Mouse (Mus musculus) liver, adult 2 months (tissue): ENCODE results near the gene Hist1h1t. TPM values are rescaled to one million over a fixed set of nuclear protein-coding genes. Genes with fewer than 3 reads are reported as not detected.
"Not testable (repeated sequence)": the region's sequence is repeated elsewhere in the genome, so short reads cannot be mapped to it uniquely, and the experiment has no call there.

Source experiments
- DNase-seq: peaks from one replicate; pipeline ENCODE4 v3.0.0-alpha.2; 2011; ENCODE audit warnings: low read depth, low spot score; ENCODE audit errors: extremely low read depth
- H3K27ac ChIP-seq: fragments of 200-500 bp; replicated peaks from 2 replicates; pipeline ENCODE4 v1.5.1; 2012; ENCODE audit warnings: low read depth, mild to moderate bottlenecking, control low read depth, inconsistent platforms, low read length; ENCODE audit not compliant: insufficient read depth
- H3K27me3 ChIP-seq: fragments of 200-500 bp; 2 replicates; pipeline ENCODE4 v1.6.1; 2012; ENCODE audit warnings: mild to moderate bottlenecking, moderate library complexity, low read length, inconsistent platforms; ENCODE audit not compliant: control insufficient read depth, insufficient read depth
- H3K36me3 ChIP-seq: fragments of 200-500 bp; 2 replicates; pipeline ENCODE4 v1.6.1; 2012; ENCODE audit warnings: low read length, inconsistent platforms; ENCODE audit not compliant: control insufficient read depth, insufficient read depth
- H3K4me1 ChIP-seq: fragments of 200-500 bp; 2 replicates; pipeline ENCODE4 v1.6.1; 2011; ENCODE audit warnings: low read length; ENCODE audit not compliant: control insufficient read depth, insufficient read depth
- H3K4me3 ChIP-seq: fragments of 200-500 bp; 2 replicates; pipeline ENCODE4 v1.5.1; 2011; ENCODE audit warnings: low read depth, mild to moderate bottlenecking, control low read depth, low read length, moderate library complexity; ENCODE audit not compliant: insufficient read depth
- H3K79me2 ChIP-seq: fragments of 200-500 bp; 2 replicates; pipeline ENCODE4 v1.6.1; 2012; ENCODE audit warnings: inconsistent platforms, mild to moderate bottlenecking, low read length, moderate library complexity; ENCODE audit not compliant: control insufficient read depth, insufficient read depth
- H3K9ac ChIP-seq: fragments of 200-500 bp; 2 replicates; pipeline ENCODE4 v1.6.1; 2012; ENCODE audit warnings: low read depth, mild to moderate bottlenecking, control low read depth, inconsistent platforms, low read length
- CTCF ChIP-seq: fragments of 200-500 bp; IDR thresholded peaks from 2 replicates; pipeline ENCODE4 v1.5.1; 2011; ENCODE audit warnings: low read depth, low read length, control low read depth
- POLR2A ChIP-seq: fragments of 200-500 bp; IDR thresholded peaks from 2 replicates; pipeline ENCODE4 v1.6.1; 2011; ENCODE audit warnings: low read length, control low read depth; ENCODE audit not compliant: insufficient read depth; ENCODE audit errors: extremely low read depth
- WGBS: fragments of 180-500 bp; shearing (Covaris S2); methylation state at CpG from one replicate; pipeline ENCODE4 v1.1.7; 2018; 5-methylcytosine and 5-hydroxymethylcytosine counted together
- polyA plus RNA-seq: library from polyadenylated mRNA; depleted of rRNA; stranded (reverse); fragments of >200 nt; gene quantifications from 2 replicates; pipeline ENCODE4 v1.2.3, GENCODE M21; 2012
- total RNA-seq: library from RNA; depleted of rRNA; stranded (reverse); fragments of >200 nt; gene quantifications from 2 replicates; pipeline ENCODE4 v1.2.3, GENCODE M21; 2014

The Hist1h1t gene
- total and polyA plus RNA-seq, 2 experiments: not detected

DNA sequence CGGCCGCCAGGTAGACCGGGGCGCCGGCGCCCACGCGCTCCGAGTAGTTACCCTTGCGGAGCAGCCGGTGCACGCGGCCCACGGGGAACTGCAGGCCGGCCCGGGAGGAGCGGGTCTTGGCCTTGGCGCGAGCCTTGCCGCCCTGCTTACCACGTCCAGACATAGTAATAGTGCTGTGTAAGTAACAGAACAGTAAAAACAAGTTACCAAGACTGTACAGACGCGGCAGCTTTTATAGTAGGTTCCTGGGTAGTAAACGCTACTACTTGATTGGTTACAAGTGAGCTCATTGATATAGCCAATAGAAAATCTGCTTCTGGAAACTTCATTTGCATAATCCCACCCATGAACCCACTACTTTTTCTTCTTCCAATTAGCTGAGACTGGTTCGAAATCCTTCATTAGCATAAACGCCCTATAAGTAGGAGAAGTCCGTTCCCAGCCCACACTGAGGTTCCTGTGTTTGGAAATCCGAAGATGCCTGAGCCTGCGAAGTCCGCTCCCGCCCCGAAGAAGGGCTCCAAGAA, 11.8 kb upstream of the Hist1h1t start, which contains the start of the genes Hist1h2ac and Hist1h2bc:
TSS of gene Hist1h2ac (minus strand) at position 194 of the 527 bp plus-strand sequence.
TSS of gene Hist1h2bc (plus strand) at position 445 of the 527 bp plus-strand sequence.
- TF ChIP-seq POLR2A (0 out of 2 replicates have a peak, but pooled peaks have one; percentile 28), CTCF (no peak)
- H3K27ac ChIP-seq: peak within 1 kb of the TSS; percentile 85
- H3K79me2 ChIP-seq: no peaks in the 10 kb centered on the region
- peak; percentile 100 for DNase-seq
- no peaks in the 10 kb centered on the region for H3K27me3 ChIP-seq
- WGBS: under 1% methylated on average over 31 of the region's 32 CpGs
- peaks cover 13% of the 10 kb centered on the region; the same call in 1 of the 2 replicates for H3K4me1 ChIP-seq
- H3K4me3 ChIP-seq: peak within 1 kb of the TSS; percentile 89
- H3K36me3 ChIP-seq: no peaks in the 10 kb centered on the region
- peak within 1 kb of the TSS; percentile 87 for H3K9ac ChIP-seq

DNA sequence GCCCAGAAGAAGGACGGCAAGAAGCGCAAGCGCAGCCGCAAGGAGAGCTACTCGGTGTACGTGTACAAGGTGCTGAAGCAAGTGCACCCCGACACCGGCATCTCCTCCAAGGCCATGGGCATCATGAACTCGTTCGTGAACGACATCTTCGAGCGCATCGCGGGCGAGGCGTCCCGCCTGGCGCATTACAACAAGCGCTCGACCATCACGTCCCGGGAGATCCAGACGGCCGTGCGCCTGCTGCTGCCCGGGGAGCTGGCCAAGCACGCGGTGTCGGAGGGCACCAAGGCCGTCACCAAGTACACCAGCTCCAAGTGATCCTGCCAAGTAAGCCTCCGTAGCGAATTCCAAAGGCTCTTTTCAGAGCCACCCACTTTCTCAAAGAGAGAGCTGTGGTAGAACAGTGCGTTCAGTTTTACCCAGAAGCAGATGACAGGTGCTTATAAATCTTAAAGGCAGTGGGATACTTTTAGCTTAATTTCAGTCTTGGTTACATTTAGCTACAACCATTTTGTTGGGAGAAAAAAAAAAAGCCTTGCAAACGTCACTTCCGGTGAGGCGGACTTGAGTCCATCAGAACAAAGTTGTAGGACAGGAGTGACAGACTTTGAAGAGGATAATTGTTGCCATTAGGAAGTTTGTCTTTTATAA, 11.2 kb upstream of the Hist1h1t start:
- not testable (repeated sequence) for H3K36me3 ChIP-seq, H3K27me3 ChIP-seq, H3K79me2 ChIP-seq
- peaks cover 13% of the 10 kb centered on the region; the same call in 1 of the 2 replicates for H3K4me1 ChIP-seq
- H3K9ac ChIP-seq: peak overlapping the region; percentile 80
- under 1% methylated on average over 15 of the region's 37 CpGs for WGBS
- 0 out of 2 replicates have a peak, but pooled peaks have one; percentile 0 for TF ChIP-seq POLR2A
- H3K27ac ChIP-seq: peak overlapping the region; percentile 85
- peak overlapping the region; percentile 80 for H3K4me3 ChIP-seq
- DNase-seq: peak; percentile 81

DNA sequence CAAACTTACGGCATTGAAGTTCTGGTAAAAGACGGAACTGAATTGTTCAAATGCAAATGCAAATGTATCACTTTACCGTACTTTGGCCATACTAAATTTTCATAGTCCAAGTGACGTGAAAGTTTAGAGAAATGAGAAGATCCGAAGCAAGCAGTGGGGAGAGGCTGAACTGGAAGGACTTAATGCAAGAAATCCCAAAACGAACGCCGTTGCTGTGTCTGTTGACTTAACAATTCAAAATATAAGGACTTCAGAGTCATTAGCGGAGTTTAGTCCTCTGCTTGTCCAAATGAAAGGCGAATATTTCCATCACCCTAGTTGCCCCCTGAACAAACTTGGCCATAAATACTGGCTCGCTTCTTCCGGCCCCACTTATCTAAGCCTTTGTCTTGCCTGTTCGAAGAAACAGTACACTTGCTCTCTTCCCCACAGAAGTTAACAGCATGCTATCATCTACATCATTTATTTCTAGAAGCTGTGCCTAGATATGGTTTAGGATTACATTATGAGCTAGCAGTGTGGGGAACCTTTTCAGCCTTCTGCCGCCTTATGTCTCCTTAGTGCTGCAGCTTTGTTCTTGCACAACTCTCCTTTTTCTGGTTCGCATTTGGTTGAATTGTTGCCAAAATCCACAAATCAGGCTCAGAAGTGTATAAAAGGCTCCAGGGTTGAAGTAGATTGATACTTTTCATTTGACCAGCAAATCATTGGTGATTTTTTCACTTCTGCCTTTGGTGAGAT, 10.3 kb upstream of the Hist1h1t start:
- under 1% methylated on average over 15 of the region's 15 CpGs for WGBS
- peak overlapping the region; percentile 73 for H3K27ac ChIP-seq
- H3K4me3 ChIP-seq: peak overlapping the region; percentile 80
- no peaks in the 10 kb centered on the region for H3K36me3 ChIP-seq
- DNase-seq: peak; percentile 88
- no peak for TF ChIP-seq CTCF
- no peak for TF ChIP-seq POLR2A
- peaks cover 7% of the 10 kb centered on the region; the same call in 1 of the 2 replicates for H3K79me2 ChIP-seq
- no peaks in the 10 kb centered on the region for H3K27me3 ChIP-seq
- H3K9ac ChIP-seq: peak overlapping the region; percentile 84
- peaks cover 15% of the 10 kb centered on the region; the same call in 1 of the 2 replicates for H3K4me1 ChIP-seq

DNA sequence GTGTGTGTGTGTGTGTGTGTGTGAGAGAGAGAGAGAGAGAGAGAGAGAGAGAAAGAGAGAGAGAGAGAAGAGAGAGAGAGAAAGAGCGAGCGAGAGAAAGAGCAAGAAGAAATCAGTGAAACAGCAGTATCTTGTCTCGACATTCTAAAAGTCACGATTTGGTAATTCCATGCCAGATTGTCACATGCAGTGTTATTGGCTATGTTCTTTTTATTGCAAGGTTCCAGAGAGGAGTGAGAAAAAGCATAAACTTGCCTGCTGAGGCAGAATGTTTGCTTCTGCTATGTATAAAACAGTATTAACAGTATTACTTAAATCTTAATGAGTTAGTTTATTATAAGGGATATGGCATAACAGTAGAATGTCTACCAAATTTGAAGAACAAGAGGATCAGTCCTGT, 9.6 kb upstream of the Hist1h1t start:
- Histone ChIP-seq H3K36me3 (peaks cover 2% of the 10 kb centered on the region; the same call in 1 of the 2 replicates), H3K4me3 (peak overlapping the region; percentile 80; the same call in 1 of the 2 replicates), H3K4me1 (peaks cover 20% of the 10 kb centered on the region; the same call in 1 of the 2 replicates), H3K27me3 (no peaks in the 10 kb centered on the region), H3K9ac (peak overlapping the region; percentile 59; the same call in 1 of the 2 replicates), H3K27ac (peak overlapping the region; percentile 54; the same call in 1 of the 2 replicates), H3K79me2 (peaks cover 13% of the 10 kb centered on the region)
- no peak for TF ChIP-seq CTCF
- no peak for TF ChIP-seq POLR2A
- WGBS: 8% methylated on average over 4 of the region's 4 CpGs
- DNase-seq: peak; percentile 67

DNA sequence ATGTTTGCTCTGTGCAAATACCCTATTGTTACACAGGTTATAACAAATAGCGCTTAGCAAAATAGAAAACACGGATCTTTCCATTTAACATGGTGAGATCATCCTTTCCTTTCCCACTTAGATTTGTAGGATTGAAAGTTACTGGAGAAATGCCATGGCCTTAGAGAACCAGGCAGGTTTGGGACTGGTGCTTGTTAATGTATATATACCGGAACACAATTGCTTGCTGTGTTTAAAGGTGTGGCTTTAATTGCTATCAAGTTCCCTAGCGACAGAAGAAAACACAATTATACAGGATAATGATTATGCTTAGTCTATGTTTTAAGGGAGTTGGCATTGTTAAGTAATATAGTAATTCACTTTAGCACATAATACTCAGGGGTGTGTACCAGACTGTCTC, 8.4 kb upstream of the Hist1h1t start:
- Histone ChIP-seq H3K36me3 (peaks cover 7% of the 10 kb centered on the region), H3K4me3 (peak overlapping the region; percentile 28; the same call in 1 of the 2 replicates), H3K27me3 (no peaks in the 10 kb centered on the region), H3K27ac (no peak overlapping the region), H3K4me1 (peaks cover 20% of the 10 kb centered on the region; the same call in 1 of the 2 replicates), H3K9ac (no peak overlapping the region), H3K79me2 (peaks cover 13% of the 10 kb centered on the region)
- WGBS: 41% methylated on average over 4 of the region's 4 CpGs
- DNase-seq: no peak
- TF ChIP-seq POLR2A (no peak), CTCF (no peak)
